Mouse (Mus musculus) adrenal gland, adult 18-20 months (tissue): ENCODE measurements around the gene Med16. TPM values are rescaled to one million over a fixed set of nuclear protein-coding genes. Genes with fewer than 3 reads are reported as not detected.

Experiments used
- DNase-seq, 2 experiments: peaks; one replicate each; pipeline ENCODE4 v3.0.0; 2021 to 2022; ENCODE audit warnings: low spot score in 2 of 2
- long read RNA-seq, 2 experiments: library from polyadenylated mRNA; stranded (forward); transcript quantifications; one replicate each; pipeline ENCODE4 v2.0.0; 2021
- total RNA-seq, 2 experiments: library from RNA; stranded (reverse); gene quantifications; 1 replicate in 1 of 2; 2 replicates in 1 of 2; pipeline ENCODE4 v1.2.3; 2021

Med16 gene
- 10 to 100 TPM; 32.7 to 40.7 TPM for total RNA-seq
- long read RNA-seq, experiment 1, transcript Med16-204 (15 exons, 2,950 nt): major isoform, 43 of 55 reads
- long read RNA-seq, experiment 1, partial matches to known transcripts: 6 of 55 reads
- long read RNA-seq, experiment 1, other reads (novel, unspliced or antisense): 6 of 55 reads
- long read RNA-seq, experiment 2, transcript Med16-204 (15 exons, 2,950 nt): major isoform, 45 of 76 reads
- long read RNA-seq, experiment 2, partial matches to known transcripts: 23 of 76 reads
- long read RNA-seq, experiment 2, other reads (novel, unspliced or antisense): 7 of 76 reads

DNA sequence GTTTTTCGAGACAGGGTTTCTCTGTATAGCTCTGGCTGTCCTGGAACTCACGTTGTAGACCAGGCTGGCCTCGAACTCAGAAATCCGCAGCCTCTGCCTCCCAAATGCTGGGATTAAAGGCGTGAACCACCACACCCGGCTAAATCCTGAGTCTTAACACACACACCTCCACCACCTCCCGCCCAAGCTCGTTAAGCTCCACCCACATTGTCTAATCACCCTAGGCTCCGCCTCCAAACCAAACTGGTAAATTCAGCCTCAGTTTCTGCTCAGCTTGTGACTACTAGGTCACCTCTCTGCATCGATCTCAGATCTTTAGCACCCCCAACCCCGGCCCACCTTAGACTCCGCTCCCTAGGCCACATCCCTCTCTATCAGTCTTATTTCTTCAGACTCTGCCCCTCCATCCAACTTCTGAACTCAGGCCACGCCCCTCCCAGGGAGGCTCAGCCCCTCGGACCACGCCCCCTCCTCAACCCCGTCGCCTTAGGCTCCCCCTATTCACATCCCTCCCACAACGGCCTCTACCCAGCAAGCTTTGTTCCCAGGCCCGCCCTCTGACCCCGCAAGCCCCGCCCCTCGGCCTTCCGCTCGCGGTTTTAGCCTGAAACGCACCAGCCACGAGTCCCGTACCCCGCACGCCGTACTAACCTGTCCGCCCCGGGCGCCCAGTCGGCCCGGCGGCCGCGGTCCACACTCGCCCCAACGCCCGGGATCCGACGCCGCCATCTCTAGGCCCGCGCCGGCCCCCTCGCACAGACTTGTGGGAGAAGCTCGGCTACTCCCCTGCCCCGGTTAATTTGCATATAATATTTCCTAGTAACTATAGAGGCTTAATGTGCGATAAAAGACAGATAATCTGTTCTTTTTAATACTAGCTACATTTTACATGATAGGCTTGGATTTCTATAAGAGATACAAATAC is at the start of gene Med16:
Gene Med16, minus strand, starts transcription at position 757 of the 925 bp plus-strand sequence.
- peak; percentile 94 to 95 for DNase-seq

DNA sequence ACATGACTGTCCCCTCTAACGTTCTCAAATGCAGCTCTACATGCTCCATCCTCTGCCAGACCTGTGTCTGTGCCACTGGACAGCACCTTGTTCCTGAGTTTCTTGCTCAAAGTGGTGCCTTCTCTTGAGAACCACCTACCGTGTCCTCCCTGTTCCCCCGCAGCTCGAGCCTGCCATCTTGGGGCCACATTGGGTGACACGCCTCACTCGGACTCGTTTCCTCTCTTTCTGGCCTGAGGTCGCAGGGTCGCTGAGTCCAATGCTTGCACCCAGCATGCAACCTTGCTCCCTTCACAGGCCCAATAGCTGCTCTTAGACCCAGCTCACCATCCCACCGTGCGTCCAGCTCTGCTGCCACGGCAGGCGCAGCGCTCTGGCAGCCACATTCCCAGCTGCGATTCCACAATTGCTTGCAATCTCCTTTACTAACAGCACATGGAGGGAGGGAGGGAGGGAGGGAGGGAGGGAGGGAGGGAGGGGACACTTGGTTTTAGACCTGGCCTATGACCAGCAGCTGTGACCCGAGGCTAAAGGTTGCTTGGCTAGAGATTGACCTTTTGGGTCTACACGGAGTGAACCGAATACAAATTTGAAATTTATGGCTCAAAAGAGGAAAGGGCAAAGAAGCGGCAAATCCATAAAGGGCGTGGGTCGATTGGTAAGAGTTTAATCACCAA is 49.6 kb upstream of the Med16 start:
- peak; percentile 84 for DNase-seq

DNA sequence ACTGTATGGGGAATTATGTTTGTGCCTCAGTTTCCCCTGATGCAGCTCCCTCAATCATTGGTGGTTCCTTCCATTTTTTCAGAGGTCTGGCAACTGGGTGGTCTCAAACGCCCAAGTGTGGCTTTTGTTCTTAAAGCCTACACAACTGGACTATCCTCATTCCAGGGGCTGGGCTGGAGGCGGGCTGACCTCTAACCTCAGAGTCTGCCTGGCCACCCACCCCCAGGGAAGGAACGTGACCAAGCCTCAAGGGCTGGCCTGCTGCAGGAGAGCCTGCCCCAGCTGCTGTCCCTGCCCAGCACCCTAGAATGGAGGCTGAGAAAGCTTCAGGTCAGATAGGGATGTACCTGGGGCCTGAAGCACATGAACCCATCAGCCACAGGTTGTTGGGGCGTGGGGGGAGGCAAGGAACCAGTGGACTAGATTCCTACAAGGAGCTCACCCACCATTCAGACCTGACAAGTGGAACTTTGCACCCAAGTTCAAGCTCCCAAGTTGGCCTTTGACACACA is 48.0 kb upstream of the Med16 start:
- no peak for DNase-seq

GRCm38 (mm10) chr10:79955691-79956090 is 47.0 kb upstream of the Med16 start:
- DNase-seq: no peak

DNA sequence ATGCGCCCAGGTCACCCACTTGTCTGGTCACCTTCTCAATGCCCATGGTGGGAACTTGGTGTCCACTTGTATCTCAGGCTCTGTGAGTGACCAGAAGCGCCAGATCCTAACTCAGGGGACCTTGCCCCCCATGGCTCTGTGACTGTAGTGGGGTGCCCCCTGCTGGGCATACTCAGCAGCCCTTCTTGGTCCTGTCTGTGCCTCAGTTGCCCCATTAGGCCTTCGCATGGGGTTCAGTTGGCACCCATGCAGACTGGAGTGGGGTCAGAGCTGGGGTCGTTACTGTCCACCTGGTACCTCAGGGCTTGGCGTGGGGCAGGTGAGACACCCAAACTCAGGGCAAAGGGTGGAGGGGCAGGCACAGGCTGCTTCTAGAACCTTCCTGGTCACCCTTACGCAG is 45.2 kb upstream of the Med16 start:
- peak in 1 of 2 experiments; percentile 60 for DNase-seq

DNA sequence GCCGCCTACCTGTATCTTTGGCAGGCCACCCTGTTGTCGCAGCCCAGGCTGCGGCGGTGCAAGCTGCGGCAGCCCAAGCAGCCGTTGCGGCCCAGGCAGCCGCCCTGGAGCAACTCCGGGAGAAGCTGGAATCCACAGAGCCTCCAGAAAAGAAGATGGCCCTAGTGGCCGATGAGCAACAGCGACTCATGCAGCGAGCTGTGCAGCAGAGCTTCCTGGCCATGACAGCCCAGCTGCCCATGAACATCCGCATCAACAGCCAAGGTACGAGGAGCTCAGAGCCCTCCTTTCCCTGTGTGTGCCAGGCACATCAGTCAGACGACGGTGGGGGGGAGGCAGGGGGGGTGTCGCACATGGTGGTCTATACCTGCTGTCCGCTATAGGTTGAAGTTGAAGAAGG is 41.9 kb upstream of the Med16 start:
- DNase-seq: no peak

- no peak for DNase-seq
Measured at GRCm38 (mm10) chr10:79949873-79950272, 41.1 kb upstream of the Med16 start.

GRCm38 (mm10) chr10:79947502-79947901 is 38.8 kb upstream of the Med16 start:
- no peak for DNase-seq

GRCm38 (mm10) chr10:79946752-79947322 is 38.1 kb upstream of the Med16 start:
- no peak for DNase-seq

DNA sequence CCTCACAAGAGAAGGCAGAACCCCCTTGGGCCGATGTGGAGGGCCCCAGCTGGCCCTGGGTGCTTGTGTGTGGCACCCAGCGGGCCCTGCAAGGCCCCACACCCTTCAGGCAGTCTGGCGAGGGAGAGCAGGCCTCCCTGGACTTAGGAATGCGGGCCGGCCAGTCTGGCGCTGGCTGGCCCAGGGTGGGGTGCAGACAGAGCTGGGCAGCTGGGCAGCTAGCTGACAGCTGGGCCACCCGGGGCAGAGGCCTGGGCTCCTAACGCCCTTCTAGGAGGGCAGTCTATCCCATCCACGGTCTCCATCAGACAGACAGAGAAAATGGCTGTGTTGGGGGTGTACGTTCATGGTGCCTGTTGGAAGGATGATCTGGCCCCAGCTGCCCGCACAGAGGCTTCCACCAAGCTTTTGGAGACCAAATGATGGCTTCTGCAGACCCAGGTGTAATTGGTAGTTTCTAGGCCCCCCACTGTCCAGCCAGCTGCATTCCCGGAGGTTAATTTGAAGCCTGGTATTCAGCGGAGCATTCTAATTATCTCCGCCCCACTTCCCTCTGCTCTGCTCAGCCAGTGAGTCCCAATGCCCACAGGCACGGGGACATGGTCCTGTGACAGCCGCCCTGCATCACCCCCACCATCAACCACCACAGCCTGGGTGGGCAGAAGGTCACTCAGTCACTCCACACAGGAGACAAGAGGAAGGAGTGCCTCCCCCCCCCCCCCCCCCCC is 36.9 kb upstream of the Med16 start:
- DNase-seq: no peak

GRCm38 (mm10) chr10:79943471-79943901 is 34.8 kb upstream of the Med16 start:
- no peak for DNase-seq

GRCm38 (mm10) chr10:79942988-79943387 is 34.3 kb upstream of the Med16 start:
- no peak for DNase-seq

DNA sequence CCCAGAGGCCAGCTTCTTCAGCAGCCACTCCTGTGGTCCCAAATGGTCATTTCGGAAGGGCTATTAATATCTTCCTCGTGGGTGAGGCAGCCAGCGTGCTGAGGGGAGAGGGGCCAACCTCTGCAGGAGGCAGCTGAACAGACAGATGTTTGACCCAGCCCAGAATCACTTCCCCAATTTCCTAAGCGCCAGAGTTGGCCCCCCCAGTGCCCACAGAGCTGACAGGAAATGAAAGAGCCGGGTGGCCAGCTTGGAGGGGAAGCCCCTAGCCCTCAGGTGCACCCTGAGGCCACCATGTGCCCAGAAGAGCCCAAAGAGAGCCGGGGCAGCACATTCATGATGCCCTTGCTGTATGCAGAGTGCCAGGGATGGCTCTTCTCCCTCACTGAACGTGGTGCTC is 32.0 kb upstream of the Med16 start:
- no peak for DNase-seq

DNA sequence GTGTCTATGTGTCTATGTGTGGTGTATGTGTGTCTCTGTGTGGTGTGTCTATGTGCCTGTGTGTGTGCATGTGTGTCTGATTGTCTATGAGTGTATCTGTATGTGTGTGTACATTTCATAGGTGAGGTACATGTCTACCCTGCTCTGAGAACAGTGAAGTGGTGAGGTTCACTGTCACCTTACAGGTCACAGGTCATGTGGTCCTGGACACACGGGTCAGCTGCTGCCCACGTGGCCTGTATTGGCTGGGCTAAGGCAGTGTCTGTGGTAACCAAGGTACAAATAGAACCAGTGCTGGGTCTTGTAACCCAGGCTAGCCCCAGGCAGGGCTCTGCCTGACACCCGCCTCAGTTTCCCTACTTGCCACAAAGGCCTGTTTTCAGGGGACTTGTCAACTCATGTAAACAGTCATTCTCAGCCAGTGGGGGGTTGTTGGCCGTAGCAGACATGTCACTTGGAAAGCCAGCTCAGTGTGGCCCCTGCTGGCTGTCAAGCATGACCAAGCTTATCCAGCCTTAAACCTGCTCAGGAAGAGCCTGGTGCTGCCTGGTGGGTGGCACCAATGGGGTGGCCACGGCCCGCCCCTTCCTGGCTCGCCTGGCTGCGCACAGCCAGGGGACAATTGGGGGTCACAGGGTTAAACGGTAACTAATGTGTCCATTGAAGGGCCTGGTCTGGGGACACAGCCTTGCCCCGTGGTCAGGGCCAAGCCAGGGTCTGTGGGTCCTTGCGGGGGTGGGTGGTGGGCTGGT is 29.2 kb upstream of the Med16 start:
- no peak for DNase-seq

DNA sequence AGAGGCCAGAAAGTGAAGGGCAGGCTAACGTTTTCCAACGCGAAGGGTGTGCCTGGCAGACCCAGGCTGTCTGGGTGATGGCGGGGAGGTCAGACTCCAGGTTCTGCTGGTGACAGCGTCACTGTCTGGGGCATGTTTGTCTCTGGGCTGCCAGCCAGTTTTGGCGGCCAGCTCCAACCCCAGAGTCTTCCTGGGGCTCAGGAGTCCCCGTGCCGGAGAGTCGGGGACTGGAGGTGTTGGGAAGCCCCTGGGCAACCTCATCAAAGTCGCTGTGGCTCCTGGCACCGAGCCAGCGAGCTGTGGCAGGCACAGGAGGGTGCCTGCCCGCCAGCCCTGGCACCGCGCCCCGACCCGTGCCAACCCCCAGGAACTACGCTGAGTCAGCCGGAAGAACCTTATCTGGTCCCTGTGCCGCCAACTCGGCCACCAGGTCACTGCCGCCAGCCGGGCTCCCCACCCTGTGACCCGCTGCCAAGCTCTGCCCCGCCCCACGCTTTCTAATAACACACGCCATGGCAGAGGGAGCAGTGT is 28.3 kb upstream of the Med16 start:
- peak; percentile 82 to 86 for DNase-seq

GRCm38 (mm10) chr10:79936284-79936910 is 27.7 kb upstream of the Med16 start:
- DNase-seq: no peak

- no peak for DNase-seq
Measured at GRCm38 (mm10) chr10:79934794-79935569, 26.3 kb upstream of the Med16 start.

- peak; percentile 34 to 73 for DNase-seq
Measured at GRCm38 (mm10) chr10:79934272-79934721, 25.6 kb upstream of the Med16 start.
